Mouse (Mus musculus) thymus, adult 2 months (tissue): ENCODE measurements around the gene Spata19.

Experiments
- CTCF ChIP-seq: fragments of 200-500 bp; IDR thresholded peaks from 2 replicates; pipeline ENCODE4 v1.5.1; 2012; ENCODE audit warnings: mild to moderate bottlenecking, control low read depth, low read length, moderate library complexity, borderline replicate concordance; ENCODE audit not compliant: control insufficient read depth, poor library complexity, insufficient read depth; ENCODE audit errors: extremely low read depth
- POLR2A ChIP-seq: fragments of 200-500 bp; IDR thresholded peaks from 2 replicates; pipeline ENCODE4 v1.6.1; 2012; ENCODE audit warnings: mild to moderate bottlenecking, low read length, control low read depth, moderate library complexity; ENCODE audit not compliant: control insufficient read depth, poor library complexity, insufficient read depth; ENCODE audit errors: extremely low read depth

DNA sequence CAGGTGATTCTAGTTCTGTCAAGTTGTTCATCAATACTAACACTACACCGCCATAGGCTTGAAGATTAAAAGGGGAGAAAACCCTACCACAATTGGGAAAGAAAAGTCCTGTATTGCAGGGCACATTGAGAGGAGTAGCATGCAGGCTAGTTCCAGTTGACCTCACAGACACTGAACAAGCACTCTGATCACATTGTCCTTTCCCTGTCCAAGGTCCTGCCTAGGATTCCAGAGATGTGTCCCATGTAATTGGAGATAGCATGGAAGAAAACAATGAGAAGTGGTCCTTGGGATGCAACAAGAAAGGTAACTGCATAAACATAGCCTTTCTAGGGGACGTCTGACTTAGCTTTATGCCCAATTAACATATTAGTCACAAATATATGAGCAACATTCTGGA, 29.4 kb upstream of the Spata19 start:
- TF ChIP-seq CTCF, result no peak
- TF ChIP-seq POLR2A, result no peak
